Mouse (Mus musculus) embryo, embryonic 10.5 days (tissue): Measurements from ENCODE around the gene Ntn1.

Source experiments
- DNase-seq: peaks from one replicate; pipeline ENCODE4 v3.0.0-alpha.2; 2015; ENCODE audit warnings: low spot score

Gene Ntn1

GRCm38 (mm10) chr11:68400727-68401219 lies at the start of gene Ntn1:
Gene Ntn1, minus strand, starts transcription at chr11:68400823.
- no peak for DNase-seq

- no peak for DNase-seq
These were observed 47.7 kb upstream of the Ntn1 start for GRCm38 (mm10) chr11:68448356-68448755.

- DNase-seq = no peak
These were observed 46.6 kb upstream of the Ntn1 start for GRCm38 (mm10) chr11:68447242-68447641.

- DNase-seq = no peak
These were observed 45.9 kb upstream of the Ntn1 start for GRCm38 (mm10) chr11:68446547-68446946.

GRCm38 (mm10) chr11:68445901-68446300 lies 45.3 kb upstream of the Ntn1 start:
- DNase-seq = no peak

- DNase-seq = no peak
These were observed 42.5 kb upstream of the Ntn1 start for GRCm38 (mm10) chr11:68442983-68443638.

GRCm38 (mm10) chr11:68442346-68442745 lies 41.7 kb upstream of the Ntn1 start:
- no peak for DNase-seq

GRCm38 (mm10) chr11:68440965-68441364 lies 40.3 kb upstream of the Ntn1 start:
- DNase-seq = no peak

GRCm38 (mm10) chr11:68440100-68440499 lies 39.5 kb upstream of the Ntn1 start:
- DNase-seq = no peak

- no peak for DNase-seq
These were observed 35.8 kb upstream of the Ntn1 start for GRCm38 (mm10) chr11:68436376-68436775.

- no peak for DNase-seq
These were observed 35.0 kb upstream of the Ntn1 start for GRCm38 (mm10) chr11:68435601-68436000.

- no peak for DNase-seq
These were observed 34.1 kb upstream of the Ntn1 start for GRCm38 (mm10) chr11:68434697-68435096.

- no peak for DNase-seq
These were observed 32.9 kb upstream of the Ntn1 start for GRCm38 (mm10) chr11:68433534-68433933.

GRCm38 (mm10) chr11:68432361-68433021 lies 31.9 kb upstream of the Ntn1 start:
- no peak for DNase-seq

- DNase-seq = peak; percentile 94
These were observed 31.2 kb upstream of the Ntn1 start, which contains the start of gene Pik3r5 for GRCm38 (mm10) chr11:68431699-68432360. Gene Pik3r5, plus strand, starts transcription at chr11:68432121.

GRCm38 (mm10) chr11:68430662-68431061 lies 30.0 kb upstream of the Ntn1 start:
- DNase-seq = no peak

GRCm38 (mm10) chr11:68427083-68427570 lies 26.5 kb upstream of the Ntn1 start:
- DNase-seq = no peak

GRCm38 (mm10) chr11:68425492-68426315 lies 25.1 kb upstream of the Ntn1 start:
- peak; percentile 62 for DNase-seq

- peak; percentile 54 for DNase-seq
These were observed 17.2 kb upstream of the Ntn1 start for GRCm38 (mm10) chr11:68417831-68418230.

GRCm38 (mm10) chr11:68417001-68417400 lies 16.4 kb upstream of the Ntn1 start:
- no peak for DNase-seq

- peak; percentile 94 for DNase-seq
These were observed 7.5 kb upstream of the Ntn1 start for GRCm38 (mm10) chr11:68408127-68408526.
